Mouse (Mus musculus): ENCODE results near the gene Gm42372.

Gene Gm42372

GRCm38 (mm10) chr7:16995345-16995744 is 12.5 kb downstream of the Gm42372 start:
- in situ Hi-C loops (cut with MboI; ENCODE audit: low pct_unique_long_range_greater_than_20kb in 1 of 2, low sequenced_read_pairs in 2 of 2, unreplicated experiment in 1 of 2), result loop anchor here (5.0 kb wide), 1 partner anchor 43 kb away; no protein-coding TSS in a partner anchor

- in situ Hi-C loops (cut with MboI; ENCODE audit: low pct_unique_long_range_greater_than_20kb in 1 of 2, low sequenced_read_pairs in 2 of 2, unreplicated experiment in 1 of 2), result loop anchor here (5.0 kb wide), 1 partner anchor 47 kb away; no protein-coding TSS in a partner anchor
Measured at GRCm38 (mm10) chr7:16999233-16999632, 16.3 kb downstream of the Gm42372 start.

GRCm38 (mm10) chr7:16999650-17000049 is 16.8 kb downstream of the Gm42372 start:
- in situ Hi-C loops (cut with MboI; ENCODE audit: low pct_unique_long_range_greater_than_20kb in 1 of 2, low sequenced_read_pairs in 2 of 2, unreplicated experiment in 1 of 2), result loop anchor here (5.0 kb wide), 1 partner anchor 47 kb away; no protein-coding TSS in a partner anchor

- in situ Hi-C loops (cut with MboI; ENCODE audit: low pct_unique_long_range_greater_than_20kb in 1 of 2, low sequenced_read_pairs in 2 of 2, unreplicated experiment in 1 of 2), result no loop called here
Measured at GRCm38 (mm10) chr7:17002375-17003195, 19.7 kb downstream of the Gm42372 start.

GRCm38 (mm10) chr7:17003230-17003960 is 20.5 kb downstream of the Gm42372 start:
- in situ Hi-C loops (cut with MboI; ENCODE audit: low pct_unique_long_range_greater_than_20kb in 1 of 2, low sequenced_read_pairs in 2 of 2, unreplicated experiment in 1 of 2), result no loop called here

GRCm38 (mm10) chr7:17004716-17005115 is 21.8 kb downstream of the Gm42372 start:
- in situ Hi-C loops (cut with MboI; ENCODE audit: low pct_unique_long_range_greater_than_20kb in 1 of 2, low sequenced_read_pairs in 2 of 2, unreplicated experiment in 1 of 2), result no loop called here

- in situ Hi-C loops (cut with MboI; ENCODE audit: low pct_unique_long_range_greater_than_20kb in 1 of 2, low sequenced_read_pairs in 2 of 2, unreplicated experiment in 1 of 2), result no loop called here
Measured at GRCm38 (mm10) chr7:17007300-17007699, 24.4 kb downstream of the Gm42372 start.

GRCm38 (mm10) chr7:17009326-17010009 is 26.6 kb downstream of the Gm42372 start:
- in situ Hi-C loops (cut with MboI; ENCODE audit: low pct_unique_long_range_greater_than_20kb in 1 of 2, low sequenced_read_pairs in 2 of 2, unreplicated experiment in 1 of 2), result no loop called here

- in situ Hi-C loops (cut with MboI; ENCODE audit: low pct_unique_long_range_greater_than_20kb in 1 of 2, low sequenced_read_pairs in 2 of 2, unreplicated experiment in 1 of 2), result no loop called here
Measured at GRCm38 (mm10) chr7:17010010-17010347, 27.1 kb downstream of the Gm42372 start.

GRCm38 (mm10) chr7:17011909-17012590 is 29.2 kb downstream of the Gm42372 start:
- in situ Hi-C loops (cut with MboI; ENCODE audit: low pct_unique_long_range_greater_than_20kb in 1 of 2, low sequenced_read_pairs in 2 of 2, unreplicated experiment in 1 of 2), result no loop called here

GRCm38 (mm10) chr7:17015381-17015780 is 32.5 kb downstream of the Gm42372 start:
- in situ Hi-C loops (cut with MboI; ENCODE audit: low pct_unique_long_range_greater_than_20kb in 1 of 2, low sequenced_read_pairs in 2 of 2, unreplicated experiment in 1 of 2), result no loop called here

- in situ Hi-C loops (cut with MboI; ENCODE audit: low pct_unique_long_range_greater_than_20kb in 1 of 2, low sequenced_read_pairs in 2 of 2, unreplicated experiment in 1 of 2), result no loop called here
Measured at GRCm38 (mm10) chr7:17017036-17017435, 34.1 kb downstream of the Gm42372 start.

GRCm38 (mm10) chr7:17017921-17018320 is 35.0 kb downstream of the Gm42372 start:
- in situ Hi-C loops (cut with MboI; ENCODE audit: low pct_unique_long_range_greater_than_20kb in 1 of 2, low sequenced_read_pairs in 2 of 2, unreplicated experiment in 1 of 2), result no loop called here

- in situ Hi-C loops (cut with MboI; ENCODE audit: low pct_unique_long_range_greater_than_20kb in 1 of 2, low sequenced_read_pairs in 2 of 2, unreplicated experiment in 1 of 2), result no loop called here
Measured at GRCm38 (mm10) chr7:17019426-17020166, 36.7 kb downstream of the Gm42372 start.

- in situ Hi-C loops (cut with MboI; ENCODE audit: low pct_unique_long_range_greater_than_20kb in 1 of 2, low sequenced_read_pairs in 2 of 2, unreplicated experiment in 1 of 2), result no loop called here
Measured at GRCm38 (mm10) chr7:17022176-17022575, 39.3 kb downstream of the Gm42372 start.

- in situ Hi-C loops (cut with MboI; ENCODE audit: low pct_unique_long_range_greater_than_20kb in 1 of 2, low sequenced_read_pairs in 2 of 2, unreplicated experiment in 1 of 2), result no loop called here
Measured at GRCm38 (mm10) chr7:17023701-17024100, 40.8 kb downstream of the Gm42372 start.

- in situ Hi-C loops (cut with MboI; ENCODE audit: low pct_unique_long_range_greater_than_20kb in 1 of 2, low sequenced_read_pairs in 2 of 2, unreplicated experiment in 1 of 2), result no loop called here
Measured at GRCm38 (mm10) chr7:17024141-17024540, 41.3 kb downstream of the Gm42372 start.
